In genomic region chr9:114933723-114934171, GRCm38 (mm10) we compare ENCODE assay signal across 7 mouse cellular contexts. TPM values are rescaled to one million over a fixed set of nuclear protein-coding genes. Genes with fewer than 3 reads are reported as not detected.
A peak's percentile ranks its signal among the peaks of the same experiment; 100 is the strongest.
DNase-seq lines count a peak whose midpoint lies in the region; ATAC-seq lines count a peak whose summit lies in the region.

TSS of gene Gpd1l (minus strand) at chr9:114933987.

- ATAC-seq in embryonic facial prominence, embryonic 11.5 days (replicated peaks; ENCODE audit: insufficient number of reproducible peaks, low FRiP score, low TSS enrichment, low read depth), result peak; percentile 98
- peak; percentile 88 for ATAC-seq in granulocyte monocyte progenitor cell, adult 5-6 weeks (replicated peaks; ENCODE audit: poor library complexity, severe bottlenecking)
- peak; percentile 98 for ATAC-seq in midbrain, embryonic 13.5 days

- DNase-seq in adrenal gland, postnatal 14 days, result peak; percentile 99
- DNase-seq in embryonic facial prominence, embryonic 11.5 days (ENCODE audit: low spot score), result peak; percentile 95
- DNase-seq in kidney, adult 11 months, result peak; percentile 98
- DNase-seq in limb, embryonic 10.5 days (ENCODE audit: low spot score), result peak; percentile 99
- peak; percentile 78 for DNase-seq in spleen, adult 12 weeks (ENCODE audit: low spot score)

- H3K9me3 ChIP-seq in embryonic facial prominence, embryonic 11.5 days (replicated peaks; ENCODE audit: control insufficient read depth, low read length), result no peaks in the 10 kb centered on the region
- H3K9me3 ChIP-seq in limb, embryonic 10.5 days (replicated peaks), result no peaks in the 10 kb centered on the region
- no peaks in the 10 kb centered on the region for H3K9me3 ChIP-seq in midbrain, embryonic 13.5 days

- no peaks in the 10 kb centered on the region for H3K27me3 ChIP-seq in embryonic facial prominence, embryonic 11.5 days (ENCODE audit: control insufficient read depth, insufficient read depth, low read length)
- no peaks in the 10 kb centered on the region for H3K27me3 ChIP-seq in limb, embryonic 10.5 days (ENCODE audit: low read depth, poor library complexity, severe bottlenecking)
- H3K27me3 ChIP-seq in midbrain, embryonic 13.5 days, result no peaks in the 10 kb centered on the region

- H3K4me3 ChIP-seq in embryonic facial prominence, embryonic 11.5 days (ENCODE audit: low read depth, low read length), result peak within 1 kb of the TSS; percentile 70
- H3K4me3 ChIP-seq in limb, embryonic 10.5 days, result peak within 1 kb of the TSS; percentile 69
- H3K4me3 ChIP-seq in midbrain, embryonic 13.5 days (replicated peaks), result peak within 1 kb of the TSS; percentile 72

- H3K9ac ChIP-seq in embryonic facial prominence, embryonic 11.5 days (replicated peaks; ENCODE audit: low read length), result peak within 1 kb of the TSS; percentile 65
- peak within 1 kb of the TSS; percentile 70 for H3K9ac ChIP-seq in midbrain, embryonic 13.5 days (replicated peaks)

- no peaks in the 10 kb centered on the region for H3K4me1 ChIP-seq in embryonic facial prominence, embryonic 11.5 days (ENCODE audit: control insufficient read depth, insufficient read depth, low read length)
- peaks cover 33% of the 10 kb centered on the region for H3K4me1 ChIP-seq in limb, embryonic 10.5 days
- peaks cover 14% of the 10 kb centered on the region for H3K4me1 ChIP-seq in midbrain, embryonic 13.5 days (replicated peaks)

- H3K4me2 ChIP-seq in embryonic facial prominence, embryonic 11.5 days (ENCODE audit: low read depth, low read length), result peak within 1 kb of the TSS; percentile 93
- peak within 1 kb of the TSS; percentile 98 for H3K4me2 ChIP-seq in midbrain, embryonic 13.5 days (replicated peaks)

- H3K36me3 ChIP-seq in embryonic facial prominence, embryonic 11.5 days (replicated peaks; ENCODE audit: control insufficient read depth, insufficient read depth, low read depth, low read length), result no peaks in the 10 kb centered on the region
- H3K36me3 ChIP-seq in limb, embryonic 10.5 days, result no peaks in the 10 kb centered on the region
- H3K36me3 ChIP-seq in midbrain, embryonic 13.5 days, result no peaks in the 10 kb centered on the region

- peak within 1 kb of the TSS; percentile 41; the same call in 1 of the 2 replicates for H3K27ac ChIP-seq in embryonic facial prominence, embryonic 11.5 days (replicated peaks; ENCODE audit: low read depth, low read length)
- peak within 1 kb of the TSS; percentile 80 for H3K27ac ChIP-seq in limb, embryonic 10.5 days
- peak within 1 kb of the TSS; percentile 75 for H3K27ac ChIP-seq in midbrain, embryonic 13.5 days

- WGBS in embryonic facial prominence, embryonic 11.5 days, result under 1% methylated on average over 26 of the region's 30 CpGs
- under 1% methylated on average over 30 of the region's 30 CpGs for WGBS in limb, embryonic 10.5 days
- WGBS in midbrain, embryonic 13.5 days, result under 1% methylated on average over 30 of the region's 30 CpGs

RNA-seq across cellular contexts. Expression of gene Gpd1l, which starts in this region (rescaled TPM):
- 27.2 and 28.3 TPM in 2 replicates for total RNA-seq in adrenal gland, postnatal 14 days (2021)
- 7.6 and 10.0 TPM in 2 replicates for polyA plus RNA-seq in embryonic facial prominence, embryonic 11.5 days (2014; fragmentation: Nextera tagmentation; extraction: Ambion mirVana)
- 31.0 and 42.0 TPM in 2 replicates for total RNA-seq in granulocyte monocyte progenitor cell, adult 5-6 weeks (2014; fragmentation: Nextera tagmentation)
- total RNA-seq in granulocyte monocyte progenitor cell, adult 5-6 weeks (2017), result 33.7 and 36.8 TPM in 2 replicates
- polyA plus RNA-seq in limb, embryonic 10.5 days (2016; fragmentation: Nextera tagmentation; extraction: Ambion mirVana), result 10.6 and 12.6 TPM in 2 replicates
- polyA plus RNA-seq in midbrain, embryonic 13.5 days (2015; fragmentation: Nextera tagmentation; extraction: Ambion mirVana), result 17.1 and 18.2 TPM in 2 replicates

Comparison
In these comparisons a context has a peak if more than half of its experiments do, and no peak if none do; other contexts are left out.
1. Peak in every context shown above with its lines: DNase-seq, ATAC-seq, H3K4me3 ChIP-seq and H3K27ac ChIP-seq.